In the genomic region with DNA sequence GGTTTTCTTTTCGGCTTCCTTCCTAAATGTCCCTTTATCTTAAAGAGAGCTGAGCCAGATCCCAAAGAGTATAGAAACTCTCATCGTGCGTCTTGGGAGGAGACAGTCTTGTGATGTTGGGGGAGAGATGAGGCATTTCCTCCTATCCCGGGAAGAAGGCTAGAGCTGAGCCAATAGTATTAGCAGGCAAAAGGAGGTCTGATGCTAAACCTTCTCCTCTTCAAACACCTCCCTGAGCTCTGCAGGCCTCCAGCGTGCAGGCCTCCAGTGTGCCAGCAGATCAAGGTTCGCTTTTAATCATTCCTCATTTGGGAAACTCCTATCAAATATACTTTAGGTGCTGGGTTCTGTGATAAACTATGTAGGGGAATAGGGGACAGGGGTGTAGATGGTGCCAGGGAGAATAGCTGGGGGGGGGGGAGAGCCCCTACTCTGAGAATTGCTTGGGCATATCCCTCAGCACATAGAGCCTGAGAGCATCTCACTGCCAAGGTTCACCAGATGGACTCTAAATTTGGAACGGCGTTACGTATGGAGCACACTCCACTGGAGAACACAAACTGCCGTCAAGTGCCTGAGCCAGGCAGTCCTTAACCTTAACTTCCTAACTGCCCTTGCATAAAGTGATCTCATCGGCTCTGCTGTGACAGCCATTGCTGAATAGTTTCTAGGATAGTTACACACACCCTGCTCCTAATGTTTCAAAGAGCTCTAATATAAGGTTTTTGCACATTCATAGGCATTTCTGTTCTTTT, we compare ENCODE assay signal across 10 mouse cellular contexts.
DNase-seq lines count a peak whose midpoint lies in the region; ATAC-seq and TF ChIP-seq lines count a peak whose summit lies in the region.
"Had no signal": no experiment of that assay in that cellular context is flagged by ENCODE, and none has a peak within 500 bp of the region (broad histone marks: within the 10 kb centered on the region; RNA-seq: fewer than 3 reads in every experiment).

No protein-coding gene starts in this region.

- H3K27ac ChIP-seq in intestine, embryonic 16.5 days (ENCODE audit: low read length): peak overlapping the region; percentile 4; the same call in 1 of the 2 replicates
- H3K27ac ChIP-seq in intestine, postnatal 0 days (ENCODE audit: low read depth, low read length): no peak overlapping the region
- H3K27ac ChIP-seq: neural tube, embryonic 12.5 days had no signal

- 59% methylated on average over 11 of the region's 11 CpGs for WGBS in intestine, embryonic 16.5 days
- WGBS in intestine, postnatal 0 days: 54% methylated on average over 11 of the region's 11 CpGs

- H3K4me2 ChIP-seq in intestine, embryonic 16.5 days (ENCODE audit: low read depth, low read length): no peak overlapping the region
- no peak overlapping the region for H3K4me2 ChIP-seq in intestine, postnatal 0 days (replicated peaks; ENCODE audit: low read depth)
- H3K4me2 ChIP-seq: neural tube, embryonic 12.5 days had no signal

- H3K36me3 ChIP-seq in intestine, embryonic 16.5 days (ENCODE audit: control insufficient read depth, insufficient read depth, low read length): no peaks in the 10 kb centered on the region
- H3K36me3 ChIP-seq in intestine, postnatal 0 days (ENCODE audit: control insufficient read depth, insufficient read depth): no peaks in the 10 kb centered on the region
- H3K36me3 ChIP-seq: neural tube, embryonic 12.5 days had no signal

- H3K4me1 ChIP-seq in intestine, embryonic 16.5 days (ENCODE audit: control insufficient read depth, insufficient read depth, low read length): peaks cover 31% of the 10 kb centered on the region
- no peaks in the 10 kb centered on the region; the same call in 1 of the 2 replicates for H3K4me1 ChIP-seq in intestine, postnatal 0 days (replicated peaks; ENCODE audit: control insufficient read depth, insufficient read depth, low read length)

- peak; percentile 27 for DNase-seq in adrenal gland, postnatal 10 days
- DNase-seq in adrenal gland, adult 8-10 months: no peak
- peak; percentile 76 to 77 for DNase-seq in cerebellum, postnatal 10 days
- DNase-seq in heart, postnatal 10 days: peak; percentile 45 to 64
- DNase-seq in spleen, postnatal 10 days (ENCODE audit: low spot score in 2 of 2): no peak

- no peaks in the 10 kb centered on the region for H3K27me3 ChIP-seq in intestine, embryonic 16.5 days (replicated peaks; ENCODE audit: control insufficient read depth, insufficient read depth, low read length)
- H3K27me3 ChIP-seq in intestine, postnatal 0 days (replicated peaks; ENCODE audit: control insufficient read depth, insufficient read depth, low read length): no peaks in the 10 kb centered on the region
- H3K27me3 ChIP-seq: neural tube, embryonic 12.5 days had no signal

- ATAC-seq in intestine, embryonic 16.5 days: no peak
- ATAC-seq in intestine, postnatal 0 days: no peak
- ATAC-seq in megakaryocyte progenitor cell, adult 5-6 weeks (replicated peaks; ENCODE audit: poor library complexity): no peak

- H3K9me3 ChIP-seq in intestine, embryonic 16.5 days (ENCODE audit: control insufficient read depth, low read length): no peaks in the 10 kb centered on the region
- H3K9me3 ChIP-seq in intestine, postnatal 0 days (ENCODE audit: control insufficient read depth): no peaks in the 10 kb centered on the region
- H3K9me3 ChIP-seq: megakaryocyte, embryonic 14.5 days; neural tube, embryonic 12.5 days had no signal

- TF ChIP-seq CTCF in intestine, postnatal 0 days (IDR thresholded peaks at IDR 0.05; ENCODE audit: low read depth): no peak

- H3K4me3 ChIP-seq in intestine, embryonic 16.5 days (ENCODE audit: low read length): no peak overlapping the region
- H3K4me3 ChIP-seq in intestine, postnatal 0 days (ENCODE audit: low read depth, low read length): no peak overlapping the region
- H3K4me3 ChIP-seq: megakaryocyte, embryonic 14.5 days; neural tube, embryonic 12.5 days had no signal

- no peak overlapping the region for H3K9ac ChIP-seq in intestine, embryonic 16.5 days (ENCODE audit: low read depth, low read length)
- H3K9ac ChIP-seq in intestine, postnatal 0 days (ENCODE audit: low read depth, low read length): no peak overlapping the region
- H3K9ac ChIP-seq: neural tube, embryonic 12.5 days had no signal

- intact Hi-C loops in heart, postnatal 10 days (cut with DNase I): no loop called here

Comparison
In these comparisons a context has a peak if more than half of its experiments do, and no peak if none do; other contexts are left out.
1. DNase-seq: peak in adrenal gland, postnatal 10 days (single experiment), cerebellum, postnatal 10 days (2 of 2) and heart, postnatal 10 days (2 of 2); none in adrenal gland, adult 8-10 months (single experiment) and spleen, postnatal 10 days (0 of 2).